Mouse (Mus musculus) adrenal gland, postnatal 10 days (tissue): ENCODE results near the gene Scn9a. TPM values are rescaled to one million over a fixed set of nuclear protein-coding genes. Genes with fewer than 3 reads are reported as not detected.

Experiments
- DNase-seq: peaks from one replicate; pipeline ENCODE4 v3.0.0; 2021; ENCODE audit warnings: mixed read lengths
- long read RNA-seq, 2 experiments: library from polyadenylated mRNA; stranded (forward); transcript quantifications; one replicate each; pipeline ENCODE4 v2.0.0; 2021
- total RNA-seq, 2 experiments: library from RNA; stranded (reverse); gene quantifications; 2 replicates each; pipeline ENCODE4 v1.2.3; 2021

Gene Scn9a
- total RNA-seq: 1 to 10 TPM; 1.4 to 3.3 TPM
- long read RNA-seq, experiment 1: 0 reads
- long read RNA-seq, experiment 2: 0 reads

DNA sequence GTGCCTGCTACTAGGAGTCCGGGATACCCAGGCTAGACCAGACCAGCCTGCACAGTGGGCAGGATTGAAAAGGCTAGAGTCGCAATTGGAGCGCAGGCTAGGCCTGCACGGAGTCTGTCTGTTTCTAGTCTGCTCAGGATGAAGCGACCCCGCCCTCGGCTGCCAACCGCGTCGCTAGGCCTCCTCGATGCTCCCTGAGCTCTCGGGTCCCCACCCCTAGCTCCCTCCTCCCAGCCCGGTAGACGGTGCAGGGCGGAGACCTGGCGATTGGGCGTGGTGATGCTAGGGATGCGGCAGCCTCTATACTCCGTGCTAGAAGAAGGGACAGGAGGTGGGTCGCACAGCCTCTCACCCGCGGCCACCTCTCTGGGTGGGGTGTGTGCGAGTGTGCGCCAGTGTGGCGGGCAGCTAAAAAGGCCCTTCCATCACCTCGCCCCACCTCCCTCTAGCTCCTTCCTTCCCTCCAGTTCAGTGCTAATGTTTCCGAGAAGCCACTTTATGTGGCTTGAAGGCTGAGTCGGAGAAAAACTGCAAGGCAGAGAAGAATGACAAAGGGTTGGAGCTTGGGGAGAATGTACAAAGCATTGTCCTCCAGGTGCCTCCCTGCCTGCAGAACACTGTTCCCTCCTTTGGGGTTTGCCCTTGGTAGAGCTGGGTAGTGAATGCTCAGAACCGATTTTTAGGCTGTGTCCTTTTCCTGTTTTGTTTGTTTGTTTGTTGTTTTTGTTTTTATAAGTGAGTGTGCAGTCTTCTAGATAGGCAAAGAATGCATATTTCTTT, at the start of gene Scn9a:
TSS of gene Scn9a (minus strand) at position 383 of the 780 bp plus-strand sequence.
- DNase-seq: peak; percentile 9

- DNase-seq: no peak
Observed at GRCm38 (mm10) chr2:66661988-66662387, 27.2 kb upstream of the Scn9a start.

GRCm38 (mm10) chr2:66656430-66656829, 21.7 kb upstream of the Scn9a start:
- no peak for DNase-seq

DNA sequence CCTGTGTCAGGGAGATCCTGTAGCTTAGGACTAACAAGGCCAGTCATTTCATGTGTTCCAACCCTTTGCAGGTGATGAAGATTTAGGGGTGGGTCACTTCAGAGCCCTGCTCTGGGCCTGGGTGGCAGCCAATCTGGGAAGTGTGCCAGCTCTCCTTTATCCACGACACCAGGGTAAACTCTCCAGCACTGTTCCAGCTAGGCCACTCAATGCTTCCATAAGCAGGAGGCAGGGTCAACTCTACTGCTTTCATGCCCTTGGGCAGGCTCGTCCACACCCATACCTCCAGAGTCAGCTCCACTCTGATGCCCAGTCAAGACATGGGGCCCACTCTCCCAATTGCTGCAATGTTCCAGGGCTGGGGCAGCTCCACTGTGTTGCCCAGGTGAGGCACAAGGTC, 20.7 kb upstream of the Scn9a start:
- no peak for DNase-seq

GRCm38 (mm10) chr2:66644384-66644783, 9.6 kb upstream of the Scn9a start:
- DNase-seq: peak; percentile 30

DNA sequence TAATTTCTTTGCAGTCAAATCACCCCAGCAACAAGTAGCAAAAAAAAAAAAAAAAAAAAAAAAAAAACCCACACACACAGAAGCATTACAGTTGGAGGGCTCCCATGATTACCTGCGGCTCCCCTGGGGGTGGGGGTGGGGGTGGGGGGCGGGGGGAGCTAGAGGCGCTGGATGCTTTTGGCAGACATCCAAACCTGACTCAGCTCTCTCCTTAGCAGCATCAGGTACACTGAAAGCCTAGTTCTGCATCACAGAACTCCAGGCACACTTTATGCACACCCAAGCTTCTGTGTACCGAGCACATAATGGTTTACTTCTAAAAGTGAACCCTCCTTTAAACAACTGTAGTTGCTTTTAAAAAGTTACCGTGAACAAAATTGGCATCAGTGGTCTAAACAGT, 2.0 kb downstream of the Scn9a start:
- DNase-seq: no peak

DNA sequence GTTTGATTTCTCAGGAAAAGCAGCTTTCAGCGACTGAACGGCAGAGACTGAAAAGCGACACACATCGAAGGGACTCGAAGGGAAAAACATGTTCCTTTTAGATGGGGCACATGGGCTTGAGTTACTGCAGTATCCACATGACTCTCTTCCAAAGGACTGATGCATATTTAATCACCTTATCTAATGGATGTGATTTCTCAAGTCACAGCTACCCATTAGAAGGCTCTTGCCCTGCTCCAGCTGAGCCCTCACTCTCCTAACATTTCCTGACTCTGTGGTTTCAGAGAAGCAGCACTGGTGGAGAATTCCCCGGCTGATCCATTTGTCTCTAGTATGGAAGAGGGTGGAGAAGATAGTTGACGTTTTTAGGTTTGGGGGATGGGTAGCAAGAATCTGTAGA, 23.7 kb downstream of the Scn9a start:
- DNase-seq: no peak

GRCm38 (mm10) chr2:66597313-66597712, 37.4 kb downstream of the Scn9a start:
- DNase-seq: peak; percentile 8

GRCm38 (mm10) chr2:66596145-66596544, 38.6 kb downstream of the Scn9a start:
- DNase-seq: no peak

DNA sequence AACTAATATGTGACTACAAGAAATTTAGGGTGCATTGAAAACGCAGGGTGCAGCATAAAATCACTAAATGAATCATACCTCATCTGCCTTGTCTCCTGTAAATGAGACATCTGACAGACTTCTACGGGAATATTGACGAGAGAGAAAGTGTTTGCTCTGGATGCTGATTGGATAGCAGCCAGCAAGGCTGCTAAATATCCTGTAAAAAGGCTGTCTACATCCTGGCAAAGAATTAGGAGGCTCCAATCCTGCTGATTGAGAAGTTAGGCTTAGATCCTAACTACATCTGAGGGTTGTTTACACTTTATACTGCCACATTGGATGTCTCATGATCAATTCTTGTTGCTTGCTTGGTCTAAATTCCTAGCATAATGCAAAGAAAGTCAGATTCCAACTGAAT, 44.6 kb downstream of the Scn9a start:
- no peak for DNase-seq

- DNase-seq: no peak
Observed at GRCm38 (mm10) chr2:66580026-66580808, 54.5 kb downstream of the Scn9a start.

GRCm38 (mm10) chr2:66548254-66548653, 86.5 kb downstream of the Scn9a start:
- no peak for DNase-seq

GRCm38 (mm10) chr2:66519966-66520365, 114.8 kb downstream of the Scn9a start:
- peak; percentile 4 for DNase-seq

DNA sequence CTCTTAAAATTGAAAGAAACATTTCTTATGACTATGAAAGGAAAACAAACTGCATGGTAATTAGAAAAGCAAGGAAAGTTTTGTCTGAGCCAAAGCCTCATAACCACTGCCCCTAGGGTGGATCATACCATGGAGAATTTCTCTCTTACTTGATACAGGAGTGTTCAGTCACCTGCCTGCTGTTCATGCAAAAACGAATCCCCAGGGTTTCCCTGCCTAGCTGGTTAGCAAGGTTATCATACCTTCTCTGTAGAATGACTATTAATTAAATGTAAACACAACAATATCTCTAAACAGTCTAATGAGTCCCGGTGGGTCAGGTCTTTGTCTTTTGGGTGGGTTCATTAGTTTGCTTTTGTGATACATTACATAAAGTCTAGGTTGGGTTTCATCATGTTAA, 123.3 kb downstream of the Scn9a start:
- DNase-seq: no peak

DNA sequence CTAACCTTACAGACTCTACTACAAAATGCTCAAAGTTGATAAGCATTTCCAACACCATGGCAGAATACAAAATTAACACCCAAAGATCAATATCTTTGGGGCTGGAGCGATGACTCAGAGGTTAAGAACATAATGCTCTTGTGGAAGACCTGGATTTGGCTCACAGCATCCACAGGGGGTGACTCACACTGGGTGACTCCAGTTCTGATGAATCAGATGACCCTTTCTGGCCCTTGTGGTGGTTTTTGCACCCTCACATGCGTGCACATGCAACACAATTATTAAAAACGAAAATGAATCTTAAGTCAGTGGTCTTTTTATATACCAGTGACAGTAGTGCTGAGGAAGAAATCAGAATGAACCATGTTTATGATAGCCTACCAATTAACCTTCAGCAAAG, 126.7 kb downstream of the Scn9a start:
- DNase-seq: peak; percentile 2

GRCm38 (mm10) chr2:66507616-66508015, 127.1 kb downstream of the Scn9a start:
- DNase-seq: no peak

DNA sequence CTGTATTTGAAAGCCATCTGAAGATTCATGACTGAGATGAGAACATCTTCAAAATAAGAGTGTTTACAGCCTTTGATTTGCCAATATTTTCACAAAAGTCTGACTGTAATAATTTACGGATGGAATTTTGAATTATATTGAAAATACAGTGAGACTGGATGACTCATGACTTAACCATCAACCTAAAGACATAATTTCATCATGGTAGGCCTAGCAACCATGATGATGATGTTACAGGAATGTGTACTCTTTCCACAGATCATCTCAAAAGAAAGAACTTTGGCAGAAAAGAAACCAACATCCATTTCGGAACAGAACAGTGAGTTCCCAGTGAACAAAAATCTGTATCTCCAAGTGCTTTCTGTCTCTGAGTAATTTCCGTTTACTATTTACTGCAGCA, 132.6 kb downstream of the Scn9a start:
- DNase-seq: no peak

DNA sequence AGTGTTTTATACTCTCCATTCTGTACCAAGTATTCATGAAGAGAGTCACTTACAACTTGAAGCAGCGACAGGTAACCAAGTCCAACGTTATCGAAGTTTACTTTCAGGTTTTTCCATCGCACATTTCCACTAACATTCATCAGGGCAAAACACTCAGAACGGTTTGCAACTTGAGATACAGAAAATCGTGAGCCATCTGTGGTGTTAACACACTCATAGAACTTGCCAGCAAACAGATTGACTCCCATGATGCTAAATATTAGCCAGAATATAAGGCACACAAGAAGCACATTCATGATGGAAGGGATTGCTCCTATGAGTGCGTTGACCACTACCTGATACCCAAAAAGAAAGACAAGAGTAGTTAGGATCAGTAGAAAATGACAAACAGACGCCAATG, 140.2 kb downstream of the Scn9a start:
- no peak for DNase-seq

DNA sequence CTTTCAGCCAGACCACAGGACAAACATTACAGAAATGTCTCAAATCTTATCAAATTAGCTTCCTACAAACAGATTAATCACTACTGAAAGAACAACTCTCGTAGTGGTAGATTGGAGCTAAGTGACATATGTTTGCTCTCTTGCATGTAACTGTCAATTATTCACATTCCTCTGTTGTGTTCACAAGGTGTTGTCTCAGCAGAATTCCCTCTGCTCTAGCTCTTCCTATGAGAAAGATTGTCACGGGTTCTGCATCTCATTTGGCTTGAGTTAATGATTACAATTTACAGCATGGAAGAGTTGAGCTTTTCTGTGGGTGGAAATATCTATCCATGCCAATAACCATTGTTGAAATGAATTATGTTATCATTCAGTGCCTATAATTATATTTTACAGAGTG, 156.4 kb downstream of the Scn9a start:
- no peak for DNase-seq

- DNase-seq: peak; percentile 13
Observed at GRCm38 (mm10) chr2:66473181-66473822, 161.5 kb downstream of the Scn9a start.

- no peak for DNase-seq
Observed at GRCm38 (mm10) chr2:66465484-66465883, 169.3 kb downstream of the Scn9a start.

DNA sequence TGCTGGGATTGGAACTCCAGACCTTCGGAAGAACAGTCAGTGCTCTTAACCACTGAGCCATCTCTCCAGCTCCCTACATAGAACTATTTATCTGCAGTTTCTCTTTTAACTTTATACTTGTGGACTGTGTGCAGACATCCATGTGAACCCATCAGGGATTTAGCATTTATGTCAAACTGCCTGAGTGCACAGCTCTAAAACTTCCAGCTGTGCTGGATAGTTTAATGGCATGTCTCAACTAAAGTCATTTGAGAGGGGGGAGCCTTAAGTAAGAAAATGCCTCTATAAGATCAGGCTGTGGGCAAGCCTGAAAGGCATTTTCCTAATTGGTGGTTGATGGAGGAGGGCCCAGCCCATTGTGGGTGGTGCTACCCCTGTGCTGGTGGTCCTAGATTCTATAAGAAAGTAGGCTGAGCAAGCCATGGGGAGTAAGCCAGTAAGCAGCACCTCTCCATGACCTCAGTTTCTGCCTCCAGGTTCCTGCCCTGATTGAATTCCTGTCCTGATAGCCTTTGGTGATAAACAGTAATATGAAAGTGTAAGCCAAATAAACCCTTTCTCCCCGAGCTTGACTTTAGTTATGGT, 169.8 kb downstream of the Scn9a start:
- DNase-seq: no peak

GRCm38 (mm10) chr2:66463916-66464315, 170.8 kb downstream of the Scn9a start:
- DNase-seq: no peak
